Mouse (Mus musculus): ENCODE data around the gene Cdc42bpb. TPM values are rescaled to one million over a fixed set of nuclear protein-coding genes. Genes with fewer than 3 reads are reported as not detected.

The Cdc42bpb gene
- polyA plus RNA-seq, 1 experiment from 2014 or later = 37.2 TPM

GRCm38 (mm10) chr12:111396997-111397396 is 19.5 kb upstream of the Cdc42bpb start:
- Histone ChIP-seq H3K27ac (ENCODE audit: low read depth, low read length) (no peak overlapping the region), H3K9me3 (ENCODE audit: control insufficient read depth, low read length) (no peaks in the 10 kb centered on the region), H3K4me2 (ENCODE audit: low read depth) (no peak overlapping the region), H3K27me3 (ENCODE audit: control insufficient read depth, insufficient read depth, low read length) (no peaks in the 10 kb centered on the region), H3K4me1 (ENCODE audit: control insufficient read depth, insufficient read depth, low read length) (no peaks in the 10 kb centered on the region), H3K4me3 (ENCODE audit: low read depth, low read length) (no peak overlapping the region), H3K36me3 (ENCODE audit: control insufficient read depth, insufficient read depth, low read length) (no peaks in the 10 kb centered on the region), H3K9ac (ENCODE audit: low read length) (no peak overlapping the region)
- WGBS = 74% methylated on average over 5 of the region's 5 CpGs
- DNase-seq (ENCODE audit: low spot score) (no peak), ATAC-seq (ENCODE audit: insufficient read depth, low FRiP score, low TSS enrichment) (no peak)

GRCm38 (mm10) chr12:111394008-111394407 is 16.5 kb upstream of the Cdc42bpb start:
- no peaks in the 10 kb centered on the region for H3K36me3 ChIP-seq (ENCODE audit: control insufficient read depth, insufficient read depth, low read length)
- no peaks in the 10 kb centered on the region for H3K9me3 ChIP-seq (ENCODE audit: control insufficient read depth, low read length)
- H3K27ac ChIP-seq (ENCODE audit: low read depth, low read length) = no peak overlapping the region
- H3K4me1 ChIP-seq (ENCODE audit: control insufficient read depth, insufficient read depth, low read length) = no peaks in the 10 kb centered on the region
- no peak overlapping the region for H3K9ac ChIP-seq (ENCODE audit: low read length)
- no peak overlapping the region for H3K4me3 ChIP-seq (ENCODE audit: low read depth, low read length)
- WGBS = 85% methylated on average over 6 of the region's 6 CpGs
- H3K27me3 ChIP-seq (ENCODE audit: control insufficient read depth, insufficient read depth, low read length) = no peaks in the 10 kb centered on the region
- no peak for ATAC-seq (ENCODE audit: insufficient read depth, low FRiP score, low TSS enrichment)
- no peak overlapping the region for H3K4me2 ChIP-seq (ENCODE audit: low read depth)
- DNase-seq (ENCODE audit: low spot score) = no peak

- ATAC-seq (ENCODE audit: insufficient read depth, low FRiP score, low TSS enrichment) (no peak), DNase-seq (ENCODE audit: low spot score) (no peak)
- H3K9me3 ChIP-seq (ENCODE audit: control insufficient read depth, low read length) = no peaks in the 10 kb centered on the region
- H3K4me3 ChIP-seq (ENCODE audit: low read depth, low read length) = no peak overlapping the region
- H3K4me1 ChIP-seq (ENCODE audit: control insufficient read depth, insufficient read depth, low read length) = no peaks in the 10 kb centered on the region
- H3K27ac ChIP-seq (ENCODE audit: low read depth, low read length) = no peak overlapping the region
- H3K27me3 ChIP-seq (ENCODE audit: control insufficient read depth, insufficient read depth, low read length) = no peaks in the 10 kb centered on the region
- WGBS = 81% methylated on average over 4 of the region's 4 CpGs
- no peak overlapping the region for H3K4me2 ChIP-seq (ENCODE audit: low read depth)
- H3K9ac ChIP-seq (ENCODE audit: low read length) = no peak overlapping the region
- no peaks in the 10 kb centered on the region for H3K36me3 ChIP-seq (ENCODE audit: control insufficient read depth, insufficient read depth, low read length)
Measured at GRCm38 (mm10) chr12:111387146-111387545, 9.6 kb upstream of the Cdc42bpb start.

GRCm38 (mm10) chr12:111386642-111387120 is 9.2 kb upstream of the Cdc42bpb start:
- H3K9me3 ChIP-seq (ENCODE audit: control insufficient read depth, low read length) = no peaks in the 10 kb centered on the region
- no peak overlapping the region for H3K27ac ChIP-seq (ENCODE audit: low read depth, low read length)
- ATAC-seq (ENCODE audit: insufficient read depth, low FRiP score, low TSS enrichment) (no peak), DNase-seq (ENCODE audit: low spot score) (no peak)
- no peaks in the 10 kb centered on the region for H3K4me1 ChIP-seq (ENCODE audit: control insufficient read depth, insufficient read depth, low read length)
- 70% methylated on average over 8 of the region's 8 CpGs for WGBS
- no peak overlapping the region for H3K4me2 ChIP-seq (ENCODE audit: low read depth)
- no peak overlapping the region for H3K9ac ChIP-seq (ENCODE audit: low read length)
- no peak overlapping the region for H3K4me3 ChIP-seq (ENCODE audit: low read depth, low read length)
- H3K36me3 ChIP-seq (ENCODE audit: control insufficient read depth, insufficient read depth, low read length) = no peaks in the 10 kb centered on the region
- H3K27me3 ChIP-seq (ENCODE audit: control insufficient read depth, insufficient read depth, low read length) = no peaks in the 10 kb centered on the region

GRCm38 (mm10) chr12:111385883-111386641 is 8.5 kb upstream of the Cdc42bpb start:
- H3K27ac ChIP-seq (ENCODE audit: low read depth, low read length) = no peak overlapping the region
- H3K9me3 ChIP-seq (ENCODE audit: control insufficient read depth, low read length) = no peaks in the 10 kb centered on the region
- no peaks in the 10 kb centered on the region for H3K27me3 ChIP-seq (ENCODE audit: control insufficient read depth, insufficient read depth, low read length)
- 92% methylated on average over 13 of the region's 13 CpGs for WGBS
- no peak overlapping the region for H3K4me2 ChIP-seq (ENCODE audit: low read depth)
- no peaks in the 10 kb centered on the region for H3K36me3 ChIP-seq (ENCODE audit: control insufficient read depth, insufficient read depth, low read length)
- no peak overlapping the region for H3K9ac ChIP-seq (ENCODE audit: low read length)
- no peak overlapping the region for H3K4me3 ChIP-seq (ENCODE audit: low read depth, low read length)
- ATAC-seq (ENCODE audit: insufficient read depth, low FRiP score, low TSS enrichment) (no peak), DNase-seq (ENCODE audit: low spot score) (no peak)
- H3K4me1 ChIP-seq (ENCODE audit: control insufficient read depth, insufficient read depth, low read length) = no peaks in the 10 kb centered on the region

- WGBS = 74% methylated on average over 12 of the region's 12 CpGs
- peak overlapping the region; percentile 97 for H3K4me3 ChIP-seq (ENCODE audit: low read depth, low read length)
- peak overlapping the region; percentile 90 for H3K4me2 ChIP-seq (ENCODE audit: low read depth)
- DNase-seq (ENCODE audit: low spot score) (no peak), ATAC-seq (ENCODE audit: insufficient read depth, low FRiP score, low TSS enrichment) (no peak)
- H3K27ac ChIP-seq (ENCODE audit: low read depth, low read length) = no peak overlapping the region
- H3K27me3 ChIP-seq (ENCODE audit: control insufficient read depth, insufficient read depth, low read length) = no peaks in the 10 kb centered on the region
- H3K36me3 ChIP-seq (ENCODE audit: control insufficient read depth, insufficient read depth, low read length) = no peaks in the 10 kb centered on the region
- H3K9me3 ChIP-seq (ENCODE audit: control insufficient read depth, low read length) = no peaks in the 10 kb centered on the region
- peak overlapping the region; percentile 89 for H3K9ac ChIP-seq (ENCODE audit: low read length)
- peaks cover 10% of the 10 kb centered on the region; the same call in 1 of the 2 replicates for H3K4me1 ChIP-seq (ENCODE audit: control insufficient read depth, insufficient read depth, low read length)
Measured at GRCm38 (mm10) chr12:111378812-111379211, 1.3 kb upstream of the Cdc42bpb start.

GRCm38 (mm10) chr12:111377986-111378490 is 520 bp upstream of the Cdc42bpb start:
- ATAC-seq (ENCODE audit: insufficient read depth, low FRiP score, low TSS enrichment) (peak; percentile 79), DNase-seq (ENCODE audit: low spot score) (peak; percentile 68)
- no peaks in the 10 kb centered on the region for H3K36me3 ChIP-seq (ENCODE audit: control insufficient read depth, insufficient read depth, low read length)
- peak overlapping the region; percentile 90 for H3K4me2 ChIP-seq (ENCODE audit: low read depth)
- H3K4me3 ChIP-seq (ENCODE audit: low read depth, low read length) = peak overlapping the region; percentile 97
- under 1% methylated on average over 32 of the region's 32 CpGs for WGBS
- no peaks in the 10 kb centered on the region for H3K27me3 ChIP-seq (ENCODE audit: control insufficient read depth, insufficient read depth, low read length)
- H3K27ac ChIP-seq (ENCODE audit: low read depth, low read length) = peak overlapping the region; percentile 86
- H3K9me3 ChIP-seq (ENCODE audit: control insufficient read depth, low read length) = no peaks in the 10 kb centered on the region
- peak overlapping the region; percentile 89 for H3K9ac ChIP-seq (ENCODE audit: low read length)
- H3K4me1 ChIP-seq (ENCODE audit: control insufficient read depth, insufficient read depth, low read length) = peaks cover 10% of the 10 kb centered on the region; the same call in 1 of the 2 replicates

- peak overlapping the region; percentile 86 for H3K27ac ChIP-seq (ENCODE audit: low read depth, low read length)
- no peaks in the 10 kb centered on the region for H3K9me3 ChIP-seq (ENCODE audit: control insufficient read depth, low read length)
- no peaks in the 10 kb centered on the region for H3K36me3 ChIP-seq (ENCODE audit: control insufficient read depth, insufficient read depth, low read length)
- H3K4me3 ChIP-seq (ENCODE audit: low read depth, low read length) = peak overlapping the region; percentile 97
- DNase-seq (ENCODE audit: low spot score) (peak; percentile 48), ATAC-seq (ENCODE audit: insufficient read depth, low FRiP score, low TSS enrichment) (peak; percentile 21)
- under 1% methylated on average over 43 of the region's 49 CpGs for WGBS
- peak overlapping the region; percentile 89 for H3K9ac ChIP-seq (ENCODE audit: low read length)
- H3K27me3 ChIP-seq (ENCODE audit: control insufficient read depth, insufficient read depth, low read length) = no peaks in the 10 kb centered on the region
- H3K4me2 ChIP-seq (ENCODE audit: low read depth) = peak overlapping the region; percentile 90
- peaks cover 10% of the 10 kb centered on the region; the same call in 1 of the 2 replicates for H3K4me1 ChIP-seq (ENCODE audit: control insufficient read depth, insufficient read depth, low read length)
Measured at GRCm38 (mm10) chr12:111376826-111377331, 639 bp downstream of the Cdc42bpb start.

All from neural tube, embryonic 11.5 days (tissue).